ENCODE assay signal across 25 mouse cellular contexts in the genomic region with DNA sequence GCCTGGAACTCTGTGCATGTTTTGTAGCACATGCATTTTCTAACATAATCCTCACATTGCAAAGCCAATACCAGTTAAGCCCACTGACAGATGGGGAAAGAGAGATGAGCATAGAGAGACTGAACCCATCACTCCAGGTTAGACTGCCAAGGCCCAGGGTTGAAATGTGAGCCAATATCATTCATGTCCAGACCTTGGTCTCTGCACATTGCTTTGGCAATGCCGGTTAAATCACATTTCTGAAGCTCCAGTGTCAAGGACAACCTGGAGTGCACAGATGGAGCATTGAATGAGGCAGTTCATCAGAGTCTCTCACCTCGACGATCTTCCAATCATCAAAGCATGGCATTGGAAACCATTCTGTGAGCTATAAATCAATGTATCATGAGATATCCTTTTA. TPM values are rescaled to one million over a fixed set of nuclear protein-coding genes. Genes with fewer than 3 reads are reported as not detected.
DNase-seq lines count a peak whose midpoint lies in the region; ATAC-seq and TF ChIP-seq lines count a peak whose summit lies in the region.
"Had no signal": no experiment of that assay in that cellular context is flagged by ENCODE, and none has a peak within 500 bp of the region (broad histone marks: within the 10 kb centered on the region; RNA-seq: fewer than 3 reads in every experiment).

No protein-coding gene starts in this region.

- no peak overlapping the region for H3K27ac ChIP-seq in liver, postnatal 0 days (ENCODE audit: low read depth)
- no peak overlapping the region for H3K27ac ChIP-seq in liver, embryonic 12.5 days
- H3K27ac ChIP-seq: embryonic facial prominence, embryonic 10.5 days; embryonic facial prominence, embryonic 12.5 days; forebrain, embryonic 13.5 days; forebrain, embryonic 15.5 days had no signal

- TF ChIP-seq CTCF in liver, postnatal 0 days (IDR thresholded peaks at IDR 0.05; ENCODE audit: low read depth) = no peak

- H3K27me3 ChIP-seq in liver, postnatal 0 days (ENCODE audit: insufficient read depth, low read length) = no peaks in the 10 kb centered on the region
- H3K27me3 ChIP-seq in liver, embryonic 12.5 days (replicated peaks) = no peaks in the 10 kb centered on the region
- H3K27me3 ChIP-seq: CH12.LX; embryonic facial prominence, embryonic 12.5 days; forebrain, embryonic 13.5 days; forebrain, embryonic 15.5 days; Patski had no signal

- no peak for ATAC-seq in liver, postnatal 0 days
- ATAC-seq in liver, embryonic 12.5 days = no peak
- ATAC-seq: activated CD4-positive, CD25-positive, alpha-beta regulatory T cell, adult 4 months; CD4-positive, CD25-positive, alpha-beta regulatory T cell, adult 4 months; forebrain, embryonic 13.5 days; forebrain, embryonic 15.5 days; forebrain, postnatal 0 days; Patski had no signal

- DNase-seq in adrenal gland, adult 2 months = peak; percentile 64
- DNase-seq in adrenal gland, postnatal 25 days = no peak
- peak; percentile 26 for DNase-seq in adrenal gland, postnatal 14 days
- DNase-seq in adrenal gland, adult 18-20 months (ENCODE audit: low spot score in 2 of 2) = no peak
- no peak for DNase-seq in liver, postnatal 0 days
- DNase-seq: adrenal gland, postnatal 10 days; B cell, adult 2 months; cerebellum, adult 11-12 months; cerebellum, adult 2 months; cerebellum, adult 9-10 months; cerebellum, postnatal 25 days; forebrain, postnatal 0 days had no signal

- no peak overlapping the region for H3K4me3 ChIP-seq in liver, postnatal 0 days (ENCODE audit: low read depth, low read length)
- no peak overlapping the region for H3K4me3 ChIP-seq in liver, embryonic 12.5 days
- H3K4me3 ChIP-seq: embryonic facial prominence, embryonic 10.5 days; embryonic facial prominence, embryonic 12.5 days; forebrain, embryonic 13.5 days; forebrain, embryonic 15.5 days had no signal

- H3K4me2 ChIP-seq in liver, postnatal 0 days (ENCODE audit: low read depth, low read length) = peak overlapping the region; percentile 59
- no peak overlapping the region for H3K4me2 ChIP-seq in liver, embryonic 12.5 days
- H3K4me2 ChIP-seq: embryonic facial prominence, embryonic 12.5 days; forebrain, embryonic 13.5 days; forebrain, embryonic 15.5 days had no signal

- no peaks in the 10 kb centered on the region for H3K9me3 ChIP-seq in liver, postnatal 0 days (ENCODE audit: low read length)
- no peaks in the 10 kb centered on the region for H3K9me3 ChIP-seq in liver, embryonic 12.5 days (replicated peaks)
- H3K9me3 ChIP-seq: embryonic facial prominence, embryonic 10.5 days; embryonic facial prominence, embryonic 12.5 days; forebrain, embryonic 13.5 days; forebrain, embryonic 15.5 days; G1E had no signal

- no peaks in the 10 kb centered on the region for H3K36me3 ChIP-seq in liver, postnatal 0 days (replicated peaks; ENCODE audit: insufficient read depth, low read length)
- H3K36me3 ChIP-seq in liver, embryonic 12.5 days = no peaks in the 10 kb centered on the region
- H3K36me3 ChIP-seq: embryonic facial prominence, embryonic 10.5 days; embryonic facial prominence, embryonic 12.5 days; forebrain, embryonic 15.5 days; G1E had no signal

- no peak overlapping the region for H3K9ac ChIP-seq in liver, postnatal 0 days (replicated peaks)
- H3K9ac ChIP-seq in liver, embryonic 12.5 days = no peak overlapping the region
- H3K9ac ChIP-seq: embryonic facial prominence, embryonic 12.5 days; forebrain, embryonic 13.5 days; forebrain, embryonic 15.5 days; forebrain, postnatal 0 days had no signal

- no peak for TF ChIP-seq EP300 in liver, postnatal 0 days (IDR thresholded peaks at IDR 0.05; ENCODE audit: low read depth)

- H3K4me1 ChIP-seq in liver, postnatal 0 days (ENCODE audit: insufficient read depth) = no peaks in the 10 kb centered on the region
- H3K4me1 ChIP-seq in liver, embryonic 12.5 days = no peaks in the 10 kb centered on the region
- H3K4me1 ChIP-seq: embryonic facial prominence, embryonic 10.5 days; embryonic facial prominence, embryonic 12.5 days; forebrain, embryonic 13.5 days; forebrain, embryonic 15.5 days had no signal

- 79% methylated on average over 3 of the region's 3 CpGs for WGBS in liver, postnatal 0 days (ENCODE audit: insufficient replicate concordance)
- 69% methylated on average over 3 of the region's 3 CpGs for WGBS in liver, embryonic 12.5 days (ENCODE audit: insufficient replicate concordance)

RNA-seq across cellular contexts. Expression of gene Akr1d1, which starts 2.1 kb away (rescaled TPM):
- 1,000 to 10,000 TPM in 1 of 2 experiments, under 1 TPM in 1; 0.35 to 2,407 TPM for total RNA-seq in adrenal gland, adult 2 months (2021)
- 81.8 and 163 TPM in 2 replicates for polyA plus RNA-seq in adrenal gland, adult 2 months (2012; rRNA removed)
- 647 and 908 TPM in 2 replicates for total RNA-seq in adrenal gland, postnatal 25 days (2021)
- total RNA-seq in adrenal gland, postnatal 14 days (2021) = 226 and 286 TPM in 2 replicates
- 1,000 to 10,000 TPM in 1 of 2 experiments, under 1 TPM in 1; 0.54 to 2,390 TPM for total RNA-seq in adrenal gland, adult 18-20 months (2021)
- 74.3 and 79.1 TPM in 2 replicates for polyA plus RNA-seq in liver, postnatal 0 days (2015; fragmentation: Nextera tagmentation; extraction: Ambion mirVana)
- polyA plus RNA-seq in liver, embryonic 12.5 days (2016; fragmentation: Nextera tagmentation; extraction: Ambion mirVana) = 0.19 and 0.36 TPM in 2 replicates
- total RNA-seq: CH12.LX; forebrain, postnatal 0 days; G1E had no signal
- polyA plus RNA-seq: activated CD4-positive, CD25-positive, alpha-beta regulatory T cell, adult 4 months; CD4-positive, CD25-positive, alpha-beta regulatory T cell, adult 4 months; cerebellum, adult 2 months; cortical plate, adult 2 months; embryonic facial prominence, embryonic 10.5 days; embryonic facial prominence, embryonic 12.5 days; embryonic facial prominence, embryonic 14.5 days; forebrain, embryonic 11.5 days; forebrain, embryonic 13.5 days; forebrain, embryonic 15.5 days; forebrain, postnatal 0 days; G1E; Patski had no signal

Comparison
In these comparisons a context has a peak if more than half of its experiments do, and no peak if none do; other contexts are left out.
1. DNase-seq: peak in adrenal gland, adult 2 months (single experiment) and adrenal gland, postnatal 14 days (single experiment); none in adrenal gland, postnatal 25 days (single experiment), adrenal gland, adult 18-20 months (0 of 2) and liver, postnatal 0 days (single experiment).